Mouse (Mus musculus) brain, embryonic 14.5 days (tissue): ENCODE measurements at regions not wholly inside any gene's neighbourhood (a gene's known extent, or its start where the extent isn't known, plus 50 kb on each side); places are given as distances from the start of the nearest gene placed in this dataset.

ENCODE experiments used
- CTCF ChIP-seq: fragments of 200-500 bp; IDR thresholded peaks from 2 replicates; pipeline ENCODE4 v1.5.1; 2012; ENCODE audit warnings: inconsistent platforms, mild to moderate bottlenecking, moderate library complexity, borderline replicate concordance; ENCODE audit not compliant: insufficient read depth, insufficient read length; ENCODE audit errors: extremely low read depth
- POLR2A ChIP-seq: fragments of 200-500 bp; IDR thresholded peaks from 2 replicates; pipeline ENCODE4 v1.6.1; 2012; ENCODE audit warnings: mild to moderate bottlenecking, inconsistent platforms, borderline replicate concordance; ENCODE audit not compliant: poor library complexity, insufficient read depth, insufficient read length, severe bottlenecking; ENCODE audit errors: extremely low read depth

- TF ChIP-seq CTCF (no peak), POLR2A (no peak)
Observed at GRCm38 (mm10) chr1:168044765-168045164, 355.7 kb downstream of the Lmx1a start.
